Mouse (Mus musculus) cerebellum, adult 18-20 months (tissue): ENCODE measurements around the gene Il2ra.

Experiments
- DNase-seq, 2 experiments: peaks; one replicate each; pipeline ENCODE4 v3.0.0; 2021

The Il2ra gene

DNA sequence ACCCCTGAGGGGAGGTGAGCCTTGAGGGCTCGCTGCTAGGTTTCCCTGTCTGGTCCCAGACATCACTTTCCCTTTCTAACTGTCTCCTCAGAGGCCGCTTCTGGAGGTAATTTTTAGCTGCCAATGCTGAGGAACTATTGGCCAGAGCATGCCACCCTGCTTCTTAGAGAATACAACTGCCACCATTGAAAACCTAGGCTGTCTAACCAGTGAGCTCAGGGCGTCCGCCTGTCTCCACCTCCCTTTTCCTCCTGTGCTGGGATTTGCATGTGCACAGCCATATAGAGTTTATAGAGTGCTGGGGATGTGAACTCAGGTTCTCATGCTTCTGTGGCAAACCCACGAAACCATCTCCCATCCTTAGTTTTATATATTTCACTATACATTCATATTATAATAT, 11.2 kb downstream of the Il2ra start:
- no peak for DNase-seq

DNA sequence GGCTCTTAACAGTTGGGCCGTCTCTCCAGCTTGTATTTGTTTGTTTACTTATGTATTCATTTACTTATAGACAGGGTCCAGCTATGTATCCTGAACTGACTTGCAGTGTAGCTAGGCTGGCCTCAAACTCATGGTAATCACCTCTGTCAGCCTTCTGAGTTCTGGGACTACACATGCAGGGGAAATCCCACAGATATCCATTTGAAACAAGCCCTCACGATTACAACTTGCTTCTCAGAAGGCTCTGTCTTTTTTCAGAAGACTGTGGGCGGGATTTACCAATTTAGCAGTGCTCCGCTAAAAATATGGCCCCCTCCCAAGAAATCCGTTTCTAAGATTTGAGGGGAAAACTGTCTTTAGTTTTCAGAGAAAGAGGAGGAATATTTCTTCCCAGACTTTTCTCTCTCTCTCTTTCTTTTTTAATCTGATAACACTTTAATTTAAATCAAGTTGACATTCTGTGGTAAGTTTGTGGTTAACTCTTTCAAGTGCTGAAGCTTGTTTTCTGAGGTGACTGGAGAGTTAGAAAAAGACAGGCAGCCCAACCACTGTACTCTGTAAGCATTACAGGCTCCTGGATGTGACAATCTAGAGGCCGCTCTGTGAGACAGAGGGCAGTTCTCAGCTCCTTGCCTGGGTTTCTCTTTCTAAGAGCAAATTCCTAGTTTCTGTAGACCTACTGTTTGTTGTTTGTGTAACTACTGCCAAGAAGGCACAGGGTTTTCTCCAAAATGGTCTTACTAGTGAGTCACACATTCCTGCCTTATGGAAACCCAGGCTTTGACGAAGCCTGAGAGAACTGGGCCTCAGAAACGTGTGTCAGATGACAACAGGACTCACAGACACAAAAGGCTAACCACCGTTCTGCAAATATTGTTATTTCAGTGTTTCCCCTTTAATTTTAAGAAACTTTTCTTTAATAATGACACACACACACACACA, 12.7 kb downstream of the Il2ra start:
- no peak for DNase-seq

DNA sequence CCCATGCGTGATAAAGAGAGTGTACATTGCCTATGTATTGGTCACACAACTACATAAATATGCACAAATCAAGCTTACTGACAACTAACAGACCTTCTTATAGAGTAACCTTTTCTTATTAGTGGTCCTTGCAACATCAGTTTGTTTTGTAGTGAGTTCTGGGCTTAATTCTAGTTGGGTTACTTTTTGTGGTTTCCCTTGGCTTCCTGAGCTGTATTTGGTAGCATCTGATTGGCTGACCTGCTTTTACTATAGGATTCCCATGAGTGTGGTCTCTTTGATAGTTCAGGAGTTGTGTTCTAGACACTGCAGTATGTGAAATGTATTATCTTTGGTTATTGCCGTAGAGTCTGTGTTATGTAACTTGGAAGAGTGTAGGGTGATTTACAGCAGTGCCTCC, 15.0 kb downstream of the Il2ra start:
- no peak for DNase-seq

GRCm38 (mm10) chr2:11659263-11659662, 16.7 kb downstream of the Il2ra start:
- DNase-seq, result no peak

GRCm38 (mm10) chr2:11662143-11662906, 19.7 kb downstream of the Il2ra start:
- DNase-seq, result no peak

GRCm38 (mm10) chr2:11662907-11663230, 20.3 kb downstream of the Il2ra start:
- DNase-seq, result no peak

DNA sequence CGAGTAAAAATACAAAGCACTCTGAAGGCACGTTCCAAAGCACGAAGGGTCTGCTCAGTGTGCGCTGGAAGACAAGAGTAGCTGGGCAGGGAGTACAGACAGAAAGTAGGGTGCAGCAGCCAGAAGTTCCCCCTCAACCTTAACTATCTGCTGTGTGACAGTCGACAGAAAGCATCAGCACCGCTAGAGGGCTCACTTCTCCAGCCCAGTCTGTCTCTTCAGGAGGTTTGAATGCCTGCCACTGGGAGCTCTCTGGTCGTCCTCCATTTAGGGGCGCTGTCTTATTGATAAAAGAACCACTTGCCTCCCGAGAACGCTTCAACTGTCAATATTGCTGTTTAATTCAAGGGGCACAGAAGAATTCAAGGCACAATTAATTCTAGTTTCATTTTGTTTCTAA, 21.4 kb downstream of the Il2ra start:
- peak; percentile 55 to 63 for DNase-seq

- peak; percentile 10 to 18 for DNase-seq
These were observed 21.8 kb downstream of the Il2ra start for GRCm38 (mm10) chr2:11664367-11664766.

- DNase-seq, result no peak
These were observed 22.2 kb downstream of the Il2ra start for GRCm38 (mm10) chr2:11664806-11665205.

- DNase-seq, result no peak
These were observed 22.7 kb downstream of the Il2ra start for GRCm38 (mm10) chr2:11665326-11665725.

GRCm38 (mm10) chr2:11672144-11672543, 29.5 kb downstream of the Il2ra start:
- DNase-seq, result no peak

DNA sequence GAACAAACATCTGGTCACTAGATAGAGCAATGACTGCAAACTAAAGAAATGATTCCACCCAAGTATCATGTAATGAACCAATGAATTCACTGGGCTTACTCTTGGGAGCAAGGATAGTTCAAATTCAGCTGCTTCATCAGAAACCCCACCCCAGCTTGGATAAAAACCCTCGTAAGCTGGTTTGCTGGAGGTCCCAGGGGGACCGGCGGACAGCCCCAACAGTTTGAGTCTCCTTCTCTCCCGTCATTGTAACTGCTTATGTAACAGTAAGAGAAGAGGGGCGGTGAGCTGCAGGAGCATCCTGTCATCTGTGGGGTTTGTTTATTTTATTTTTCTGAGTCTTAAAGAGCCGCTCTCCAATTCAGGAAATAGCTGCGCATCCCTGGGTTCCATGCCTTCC, 37.0 kb downstream of the Il2ra start:
- no peak for DNase-seq

- DNase-seq, result no peak
These were observed 40.1 kb downstream of the Il2ra start for GRCm38 (mm10) chr2:11682712-11683111.

GRCm38 (mm10) chr2:11686512-11686911, 43.9 kb downstream of the Il2ra start:
- DNase-seq, result no peak

DNA sequence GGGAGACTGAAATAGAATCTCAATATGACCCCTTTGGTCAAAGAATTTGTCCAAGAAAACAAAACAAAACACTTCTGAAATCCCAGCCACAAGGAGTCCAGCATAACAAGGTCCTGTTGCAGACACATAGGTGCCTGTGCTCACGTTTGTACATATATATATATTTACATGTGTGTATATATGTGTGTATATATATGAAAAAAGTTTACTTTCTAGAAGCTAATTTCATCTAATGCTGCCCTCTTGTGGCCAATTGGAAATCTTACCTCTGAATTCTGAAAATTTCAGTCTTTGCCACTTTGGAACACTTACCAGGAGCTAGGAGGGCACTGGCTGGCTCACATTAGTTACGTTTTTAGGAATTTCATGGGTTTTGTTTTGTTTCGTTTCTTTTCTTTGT, 44.8 kb downstream of the Il2ra start:
- peak in 1 of 2 experiments; percentile 15 for DNase-seq

DNA sequence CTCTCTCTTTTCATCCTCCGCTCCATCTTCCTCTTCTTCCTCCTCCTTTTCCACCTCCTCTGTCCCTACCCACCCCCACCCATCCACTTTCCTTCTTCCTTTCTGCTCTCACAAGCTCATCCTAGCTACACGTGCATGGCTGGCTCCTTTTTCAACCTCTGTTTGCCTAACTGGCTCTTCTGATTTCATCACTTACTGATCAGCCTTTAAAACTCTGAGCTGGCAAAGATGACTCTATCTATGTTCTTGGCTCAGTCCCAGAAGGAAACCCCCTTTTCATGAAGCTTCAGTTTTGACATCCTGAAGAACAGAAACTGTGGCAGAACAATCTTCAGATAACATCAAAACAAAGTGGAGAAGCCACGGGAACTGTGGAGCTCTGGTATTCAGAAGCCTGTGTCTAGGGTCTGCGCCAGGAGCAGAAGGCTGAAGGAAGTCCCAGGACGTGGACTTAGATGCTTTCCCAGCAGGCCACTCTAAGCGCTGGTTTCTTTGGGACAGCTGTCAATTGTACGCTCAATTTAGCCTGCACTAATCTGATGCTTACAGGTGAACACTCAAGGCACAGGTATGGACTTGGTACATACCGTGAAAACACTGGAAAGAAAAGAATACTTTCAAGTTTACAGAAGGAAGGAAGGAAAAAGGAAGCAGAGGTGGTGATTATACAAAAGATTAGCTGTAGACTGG, 47.7 kb downstream of the Il2ra start:
- DNase-seq, result no peak

DNA sequence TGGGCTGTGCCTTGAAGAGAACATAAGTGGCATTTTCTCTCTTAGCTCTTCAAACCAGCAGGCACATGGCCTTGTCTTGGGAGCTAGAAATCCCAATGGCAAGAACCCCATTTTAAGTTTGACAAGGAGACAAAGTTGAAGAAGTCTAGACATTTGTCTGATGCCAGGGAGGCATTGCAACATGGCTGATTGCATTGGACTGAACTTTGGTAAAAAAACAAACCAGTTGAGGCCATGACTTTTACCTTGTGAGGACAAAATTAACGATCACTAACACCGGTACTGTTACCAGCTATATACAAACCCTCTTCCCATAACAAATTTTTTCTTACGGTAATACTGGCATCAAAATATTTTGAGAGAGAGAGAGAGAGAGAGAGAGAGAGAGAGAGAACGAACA, 50.7 kb downstream of the Il2ra start:
- DNase-seq, result no peak

DNA sequence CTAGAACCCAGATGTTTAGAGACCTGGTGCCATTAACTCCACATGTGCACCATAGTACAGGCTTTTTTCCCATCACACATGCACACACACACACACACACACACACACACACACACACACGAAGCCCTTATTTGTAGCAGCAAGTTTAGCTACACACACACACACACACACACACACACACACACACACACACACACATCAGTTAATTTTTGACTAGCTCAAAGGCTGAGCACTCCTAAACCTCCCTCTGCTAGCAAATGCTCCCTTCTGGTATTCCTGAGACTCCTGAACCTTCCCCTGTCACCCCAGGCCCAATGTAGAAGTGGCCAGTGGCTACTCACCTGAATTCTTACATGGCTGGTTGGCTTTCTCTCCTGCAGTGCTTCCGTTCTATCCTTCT, 51.5 kb downstream of the Il2ra start:
- no peak for DNase-seq

DNA sequence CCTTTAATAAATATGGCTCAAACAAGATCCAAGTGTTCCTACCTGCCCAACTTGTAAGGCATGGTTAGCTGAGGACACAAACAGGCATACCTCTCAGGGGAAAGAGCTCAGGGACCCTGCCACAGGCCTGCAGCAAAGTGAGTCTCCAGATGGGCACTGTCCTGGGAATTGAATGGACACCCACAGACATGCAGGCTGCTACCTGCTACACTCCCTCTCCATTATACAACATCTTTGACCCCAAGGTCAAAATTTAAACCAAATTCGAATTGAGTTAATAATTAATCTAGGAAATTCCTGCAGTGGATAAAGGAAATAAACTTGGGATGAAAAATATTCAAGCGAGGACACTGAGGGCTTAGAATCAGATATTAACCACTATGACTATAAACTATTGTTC, 53.3 kb downstream of the Il2ra start:
- DNase-seq, result no peak

DNA sequence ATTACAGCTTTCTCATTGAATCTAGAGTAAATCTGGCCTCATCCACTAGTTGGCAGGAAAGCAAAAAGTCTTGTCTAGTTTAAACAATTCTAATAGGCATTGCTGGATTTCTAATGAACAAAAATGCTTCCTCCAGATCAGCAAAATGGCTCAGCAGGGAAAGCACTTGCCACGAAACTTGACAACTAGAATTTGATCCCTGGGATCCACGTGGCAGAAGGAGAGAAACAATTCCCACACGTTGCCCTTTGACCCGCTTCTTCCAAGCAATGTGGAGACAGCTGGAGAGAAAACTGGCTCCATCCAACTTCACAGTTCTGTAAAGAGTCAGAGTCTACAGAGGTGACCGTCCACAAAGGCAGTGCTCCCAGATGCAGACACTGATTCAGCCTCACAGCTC, 56.4 kb downstream of the Il2ra start:
- DNase-seq, result no peak

GRCm38 (mm10) chr2:11699905-11700304, 57.3 kb downstream of the Il2ra start:
- DNase-seq, result no peak

- peak; percentile 11 to 16 for DNase-seq
These were observed 62.8 kb downstream of the Il2ra start, which contains the start of gene Il15ra for GRCm38 (mm10) chr2:11705201-11706025. Il15ra (plus strand) TSS chr2:11705290.
